Mouse (Mus musculus): ENCODE data around the gene Hdac7.

GRCm38 (mm10) chr15:97836153-97836893 lies 8.0 kb downstream of the Hdac7 start:
- TF ChIP-seq CTCF (conservative IDR thresholded peaks at IDR 0.05; ENCODE audit: low read length) (no peak), POU5F1 (IDR thresholded peaks at IDR 0.05; ENCODE audit: borderline replicate concordance, low read length) (no peak)

All from E14TG2a.4 (cell line).